In genomic region chr9:62940966-62941365, GRCm38 (mm10) we compare ENCODE assay signal across 23 mouse cellular contexts. TPM values are rescaled to one million over a fixed set of nuclear protein-coding genes. Genes with fewer than 3 reads are reported as not detected.
DNase-seq lines count a peak whose midpoint lies in the region; ATAC-seq lines count a peak whose summit lies in the region.
"Had no signal": no experiment of that assay in that cellular context is flagged by ENCODE, and none has a peak within 500 bp of the region (broad histone marks: within the 10 kb centered on the region; RNA-seq: fewer than 3 reads in every experiment).

No protein-coding gene starts in this region.

- peak; percentile 55 for DNase-seq in R1 (ENCODE audit: low read depth, low spot score)
- no peak for DNase-seq in layer of hippocampus, adult 9-10 months (ENCODE audit: low spot score)
- DNase-seq in frontal cortex, postnatal 10 days (ENCODE audit: low spot score in 2 of 2), result no peak
- DNase-seq: adrenal gland, adult 8-10 months; adrenal gland, postnatal 25 days; B cell, adult 2 months; cerebellum, adult 11 months; cerebellum, adult 18-20 months; cerebellum, adult 8-10 months; cerebellum, adult 9-11 months; cerebellum, postnatal 25 days; forebrain, postnatal 0 days had no signal

- H3K4me3 ChIP-seq in megakaryocyte, embryonic 14.5 days (replicated peaks), result peak overlapping the region; percentile 84
- H3K4me3 ChIP-seq: embryonic facial prominence, embryonic 10.5 days; embryonic facial prominence, embryonic 12.5 days; forebrain, embryonic 13.5 days; forebrain, embryonic 15.5 days had no signal

- H3K27me3 ChIP-seq in megakaryocyte, embryonic 14.5 days (replicated peaks), result no peaks in the 10 kb centered on the region
- H3K27me3 ChIP-seq: CH12.LX; embryonic facial prominence, embryonic 12.5 days; forebrain, embryonic 13.5 days; forebrain, embryonic 15.5 days; Patski had no signal

- H3K36me3 ChIP-seq in megakaryocyte, embryonic 14.5 days (replicated peaks; ENCODE audit: low read length), result peaks cover 36% of the 10 kb centered on the region
- H3K36me3 ChIP-seq: embryonic facial prominence, embryonic 12.5 days; forebrain, embryonic 15.5 days had no signal

- H3K4me1 ChIP-seq in megakaryocyte, embryonic 14.5 days, result peaks cover 74% of the 10 kb centered on the region
- H3K4me1 ChIP-seq: embryonic facial prominence, embryonic 12.5 days; forebrain, embryonic 13.5 days had no signal

- no peak for ATAC-seq in megakaryocyte, adult 5-6 weeks (ENCODE audit: poor library complexity, severe bottlenecking)
- ATAC-seq: activated CD4-positive, CD25-positive, alpha-beta regulatory T cell, adult 4 months; CD4-positive, CD25-positive, alpha-beta regulatory T cell, adult 4 months; forebrain, embryonic 13.5 days; forebrain, embryonic 15.5 days; forebrain, postnatal 0 days; Patski had no signal

- no peaks in the 10 kb centered on the region for H3K9me3 ChIP-seq in megakaryocyte, embryonic 14.5 days
- H3K9me3 ChIP-seq: embryonic facial prominence, embryonic 10.5 days; embryonic facial prominence, embryonic 12.5 days; forebrain, embryonic 13.5 days; forebrain, embryonic 15.5 days; G1E had no signal

RNA-seq across cellular contexts. Expression of gene Pias1, which starts 46.8 kb away (rescaled TPM):
- 0.74 and 1.3 TPM in 2 replicates for polyA plus RNA-seq in megakaryocyte, embryonic 14.5 days (2012; ENCODE audit: insufficient read depth, low replicate concordance)
- total RNA-seq in megakaryocyte, adult 5-6 weeks (2015), result 92.7 and 96.1 TPM in 2 replicates
- total RNA-seq in megakaryocyte, adult 5-6 weeks (2017), result 43.3 and 47.9 TPM in 2 replicates
